In the genomic region with DNA sequence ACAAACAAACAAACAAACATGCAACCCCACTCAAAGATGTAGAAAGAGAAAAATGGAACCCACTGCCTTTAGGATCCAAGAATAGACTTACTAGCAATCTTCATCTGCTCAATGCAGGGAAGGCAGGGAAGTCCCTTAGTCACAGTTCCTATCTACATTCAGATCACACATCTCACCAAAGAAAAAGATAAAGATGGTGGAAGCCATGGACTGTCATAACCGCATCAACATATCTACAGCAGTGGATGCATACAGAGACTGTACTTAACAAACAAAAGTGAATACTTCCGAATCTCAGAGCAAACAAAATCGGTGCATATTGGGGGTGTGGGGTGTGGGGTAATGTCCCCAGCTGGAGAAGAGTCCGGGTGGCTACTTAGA, we compare ENCODE assay signal across 9 mouse cellular contexts.
A peak's percentile ranks its signal among the peaks of the same experiment; 100 is the strongest.
DNase-seq lines count a peak whose midpoint lies in the region; ATAC-seq and TF ChIP-seq lines count a peak whose summit lies in the region.
"Had no signal": no experiment of that assay in that cellular context is flagged by ENCODE, and none has a peak within 500 bp of the region (broad histone marks: within the 10 kb centered on the region; RNA-seq: fewer than 3 reads in every experiment).

No protein-coding gene starts in this region.

- no peaks in the 10 kb centered on the region for H3K36me3 ChIP-seq in hindbrain, embryonic 10.5 days
- no peaks in the 10 kb centered on the region for H3K36me3 ChIP-seq in hindbrain, embryonic 13.5 days
- no peaks in the 10 kb centered on the region for H3K36me3 ChIP-seq in liver, embryonic 13.5 days
- H3K36me3 ChIP-seq: forebrain, embryonic 15.5 days had no signal

- peak overlapping the region; percentile 30; the same call in 1 of the 2 replicates for H3K4me3 ChIP-seq in hindbrain, embryonic 10.5 days
- no peak overlapping the region for H3K4me3 ChIP-seq in hindbrain, embryonic 13.5 days
- H3K4me3 ChIP-seq in bone marrow macrophage, adult 2 months (ENCODE audit: insufficient read depth, low read length) = 0 out of 2 replicates have a peak overlapping the region, but pooled peaks have one; percentile 48
- peak overlapping the region; percentile 52 for H3K4me3 ChIP-seq in liver, embryonic 13.5 days (replicated peaks)
- H3K4me3 ChIP-seq: forebrain, embryonic 15.5 days had no signal

- no peak overlapping the region for H3K4me2 ChIP-seq in hindbrain, embryonic 13.5 days
- H3K4me2 ChIP-seq in liver, embryonic 13.5 days = peak overlapping the region; percentile 71
- H3K4me2 ChIP-seq: forebrain, embryonic 15.5 days had no signal

- H3K9me3 ChIP-seq in hindbrain, embryonic 10.5 days = no peaks in the 10 kb centered on the region
- H3K9me3 ChIP-seq in hindbrain, embryonic 13.5 days = no peaks in the 10 kb centered on the region
- no peaks in the 10 kb centered on the region for H3K9me3 ChIP-seq in liver, embryonic 13.5 days (replicated peaks)
- H3K9me3 ChIP-seq: forebrain, embryonic 15.5 days had no signal

- ATAC-seq in hindbrain, embryonic 13.5 days (ENCODE audit: low FRiP score) = no peak
- ATAC-seq in CD4-positive, CD25-positive, alpha-beta regulatory T cell, adult 4 months = peak; percentile 42
- ATAC-seq in liver, embryonic 13.5 days (ENCODE audit: low read depth) = no peak
- ATAC-seq: forebrain, embryonic 15.5 days; Patski had no signal

- no peak for DNase-seq in hindbrain, embryonic 10.5 days (ENCODE audit: low spot score)
- DNase-seq in liver, embryonic 13.5 days = no peak
- DNase-seq in right cerebral cortex, adult 18-20 months = no peak
- no peak for DNase-seq in spleen, postnatal 14 days (ENCODE audit: low spot score in 2 of 2)

- 85% methylated on average over 4 of the region's 4 CpGs for WGBS in hindbrain, embryonic 10.5 days
- WGBS in hindbrain, embryonic 13.5 days = 88% methylated on average over 4 of the region's 4 CpGs
- WGBS in liver, embryonic 13.5 days (ENCODE audit: insufficient replicate concordance) = 41% methylated on average over 4 of the region's 4 CpGs

- TF ChIP-seq POLR2A in bone marrow macrophage, adult 2 months (IDR thresholded peaks at IDR 0.05; ENCODE audit: borderline replicate concordance, low read depth, low read length) = no peak

- H3K4me1 ChIP-seq in hindbrain, embryonic 10.5 days (replicated peaks) = peaks cover 31% of the 10 kb centered on the region
- peaks cover 4% of the 10 kb centered on the region; the same call in 1 of the 2 replicates for H3K4me1 ChIP-seq in hindbrain, embryonic 13.5 days (replicated peaks)
- peaks cover 13% of the 10 kb centered on the region for H3K4me1 ChIP-seq in bone marrow macrophage, adult 2 months (ENCODE audit: control insufficient read depth, insufficient read depth, low read length)
- H3K4me1 ChIP-seq in liver, embryonic 13.5 days (replicated peaks) = peaks cover 55% of the 10 kb centered on the region
- H3K4me1 ChIP-seq: forebrain, embryonic 15.5 days had no signal

- no peak for TF ChIP-seq CTCF in bone marrow macrophage, adult 2 months (IDR thresholded peaks at IDR 0.05; ENCODE audit: low read depth, low read length)

- peaks cover 29% of the 10 kb centered on the region for H3K27me3 ChIP-seq in hindbrain, embryonic 10.5 days (ENCODE audit: insufficient read depth, poor library complexity, severe bottlenecking)
- H3K27me3 ChIP-seq in hindbrain, embryonic 13.5 days = no peaks in the 10 kb centered on the region
- no peaks in the 10 kb centered on the region for H3K27me3 ChIP-seq in liver, embryonic 13.5 days
- H3K27me3 ChIP-seq: forebrain, embryonic 15.5 days; Patski had no signal

- peak overlapping the region; percentile 66 for H3K27ac ChIP-seq in hindbrain, embryonic 10.5 days
- H3K27ac ChIP-seq in hindbrain, embryonic 13.5 days = no peak overlapping the region
- H3K27ac ChIP-seq in bone marrow macrophage, adult 2 months (ENCODE audit: insufficient read depth, low read depth, low read length) = no peak overlapping the region
- H3K27ac ChIP-seq in liver, embryonic 13.5 days = peak overlapping the region; percentile 62
- H3K27ac ChIP-seq: forebrain, embryonic 15.5 days had no signal

- no peak overlapping the region for H3K9ac ChIP-seq in hindbrain, embryonic 13.5 days
- peak overlapping the region; percentile 57 for H3K9ac ChIP-seq in liver, embryonic 13.5 days
- H3K9ac ChIP-seq: forebrain, embryonic 15.5 days had no signal

Comparison
In these comparisons a context has a peak if more than half of its experiments do, and no peak if none do; other contexts are left out.
1. H3K27ac ChIP-seq: peak in hindbrain, embryonic 10.5 days (single experiment) and liver, embryonic 13.5 days (single experiment); none in hindbrain, embryonic 13.5 days (single experiment) and bone marrow macrophage, adult 2 months (single experiment).